Comparison of ENCODE assay signal across 8 mouse cellular contexts in genomic region chr6:31564901-31565391, GRCm38 (mm10). TPM values are rescaled to one million over a fixed set of nuclear protein-coding genes. Genes with fewer than 3 reads are reported as not detected.
DNase-seq lines count a peak whose midpoint lies in the region; ATAC-seq lines count a peak whose summit lies in the region.

No protein-coding gene starts in this region.

- ATAC-seq in CD4-positive, CD25-positive, alpha-beta regulatory T cell, adult 4 months, result no peak
- no peak for ATAC-seq in hindbrain, embryonic 12.5 days (ENCODE audit: low FRiP score)
- no peak for ATAC-seq in liver, embryonic 16.5 days (ENCODE audit: low read depth)

- WGBS in hindbrain, embryonic 12.5 days, result 2% methylated on average over 17 of the region's 17 CpGs
- 7% methylated on average over 17 of the region's 17 CpGs for WGBS in liver, embryonic 16.5 days (ENCODE audit: insufficient replicate concordance)

- H3K4me1 ChIP-seq in brown adipose tissue, adult 24 weeks (ENCODE audit: control insufficient read depth, insufficient read depth, insufficient read length, low read length), result 0 out of 2 replicates have a peak, but pooled peaks cover 6% of the 10 kb centered on the region
- H3K4me1 ChIP-seq in hindbrain, embryonic 12.5 days, result peaks cover 30% of the 10 kb centered on the region
- peaks cover 33% of the 10 kb centered on the region for H3K4me1 ChIP-seq in liver, embryonic 16.5 days (ENCODE audit: control insufficient read depth, low read depth, low read length)

- H3K4me3 ChIP-seq in brown adipose tissue, adult 24 weeks (ENCODE audit: insufficient read depth, low read depth, low read length), result peak overlapping the region; percentile 15
- H3K4me3 ChIP-seq in hindbrain, embryonic 12.5 days, result peak overlapping the region; percentile 73
- H3K4me3 ChIP-seq in liver, embryonic 16.5 days (ENCODE audit: low read depth, low read length), result peak overlapping the region; percentile 1; the same call in 1 of the 2 replicates

- H3K4me2 ChIP-seq in hindbrain, embryonic 12.5 days (replicated peaks), result peak overlapping the region; percentile 71
- H3K4me2 ChIP-seq in liver, embryonic 16.5 days (ENCODE audit: low read depth, low read length), result peak overlapping the region; percentile 95

- H3K36me3 ChIP-seq in hindbrain, embryonic 12.5 days, result no peaks in the 10 kb centered on the region
- H3K36me3 ChIP-seq in liver, embryonic 16.5 days (ENCODE audit: control insufficient read depth, insufficient read depth), result no peaks in the 10 kb centered on the region

- H3K9me3 ChIP-seq in hindbrain, embryonic 12.5 days (replicated peaks), result no peaks in the 10 kb centered on the region
- no peaks in the 10 kb centered on the region for H3K9me3 ChIP-seq in liver, embryonic 16.5 days (replicated peaks; ENCODE audit: control insufficient read depth, low read length)

- peak overlapping the region; percentile 49 for H3K9ac ChIP-seq in hindbrain, embryonic 12.5 days
- H3K9ac ChIP-seq in liver, embryonic 16.5 days (ENCODE audit: low read depth, low read length), result no peak overlapping the region

- DNase-seq in CD4-positive, CD25-positive, alpha-beta regulatory T cell, adult 2 months (ENCODE audit: low read depth, low spot score), result peak; percentile 7
- no peak for DNase-seq in frontal cortex, postnatal 14 days (ENCODE audit: low spot score in 2 of 2)
- no peak for DNase-seq in adipocyte (ENCODE audit: low spot score)
- no peak for DNase-seq in urinary bladder, adult 2 months (ENCODE audit: low spot score)

- H3K27me3 ChIP-seq in hindbrain, embryonic 12.5 days, result peaks cover 13% of the 10 kb centered on the region
- peaks cover 40% of the 10 kb centered on the region for H3K27me3 ChIP-seq in liver, embryonic 16.5 days (ENCODE audit: control insufficient read depth, insufficient read depth, low read depth, low read length)

- 0 out of 2 replicates have a peak overlapping the region, but pooled peaks have one; percentile 31 for H3K27ac ChIP-seq in brown adipose tissue, adult 24 weeks (replicated peaks; ENCODE audit: low read depth, low read length)
- H3K27ac ChIP-seq in hindbrain, embryonic 12.5 days, result 0 out of 2 replicates have a peak overlapping the region, but pooled peaks have one; percentile 17
- no peak overlapping the region for H3K27ac ChIP-seq in liver, embryonic 16.5 days (ENCODE audit: low read length)

RNA-seq across cellular contexts. Expression of gene Podxl, which starts 1.2 kb away (rescaled TPM):
- polyA plus RNA-seq in CD4-positive, CD25-positive, alpha-beta regulatory T cell, adult 4 months (2017; shearing (Covaris generic)), result not detected
- 13.0 and 18.7 TPM in 2 replicates for polyA plus RNA-seq in brown adipose tissue, adult 24 weeks (2012; ENCODE audit: insufficient read depth, insufficient read length, missing spikeins)
- 15.6 and 15.7 TPM in 2 replicates for polyA plus RNA-seq in hindbrain, embryonic 12.5 days (2016; fragmentation: Nextera tagmentation; extraction: Ambion mirVana)
- polyA plus RNA-seq in liver, embryonic 16.5 days (2015; fragmentation: Nextera tagmentation; extraction: Ambion mirVana), result 3.5 and 4.3 TPM in 2 replicates
- polyA plus RNA-seq in urinary bladder, adult 2 months (2012; rRNA removed), result 23.1 and 32.5 TPM in 2 replicates

Comparison
In these comparisons a context has a peak if more than half of its experiments do, and no peak if none do; other contexts are left out.
1. H3K4me3 ChIP-seq: peak in every context shown above with its lines; median percentile 73 in hindbrain, embryonic 12.5 days; 15 in brown adipose tissue, adult 24 weeks; 1 in liver, embryonic 16.5 days.